Mouse (Mus musculus): Measurements from ENCODE around the gene Sv2a.
"Not testable (repeated sequence)": the region's sequence is repeated elsewhere in the genome, so short reads cannot be mapped to it uniquely, and the experiment has no call there.

Sv2a gene

DNA sequence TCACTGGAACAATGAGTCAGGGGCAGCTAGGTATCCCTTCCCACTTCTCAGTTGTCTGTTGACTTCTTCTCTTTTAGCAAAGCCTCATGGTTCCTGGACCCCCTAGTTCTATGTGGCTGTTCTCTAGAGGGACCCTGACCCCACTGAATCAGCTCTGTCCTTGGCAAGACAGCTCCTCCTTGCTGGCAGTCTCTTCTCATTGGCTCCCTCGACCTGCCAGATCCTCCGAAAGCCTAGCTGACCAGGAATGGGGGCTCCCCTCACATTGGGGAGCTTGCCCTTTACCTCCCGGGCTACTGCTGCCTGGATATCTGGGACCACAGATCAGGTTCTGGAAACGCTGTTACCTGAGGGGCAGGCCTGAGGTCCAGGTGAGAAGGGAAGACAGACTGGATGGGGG, 10.7 kb upstream of the Sv2a start:
- CTCF ChIA-PET, result interaction anchor here in 2 of 4 experiments (0.6 to 1.0 kb wide), 4 partner anchors 8 to 79 kb away, joined by 3 read pairs; no protein-coding TSS in a partner anchor
- POLR2A ChIA-PET, result interaction anchor here (0.6 to 8.1 kb wide), 45 partner anchors 8 to 524 kb away, joined by 3 to 87 read pairs (median 4); partner anchors contain the start of genes Hist2h2ac (in 4 of the 4), Hist2h2be (in 4 of the 4), Mtmr11 (in 3 of the 4) and Bola1 (in 2 of the 4)

DNA sequence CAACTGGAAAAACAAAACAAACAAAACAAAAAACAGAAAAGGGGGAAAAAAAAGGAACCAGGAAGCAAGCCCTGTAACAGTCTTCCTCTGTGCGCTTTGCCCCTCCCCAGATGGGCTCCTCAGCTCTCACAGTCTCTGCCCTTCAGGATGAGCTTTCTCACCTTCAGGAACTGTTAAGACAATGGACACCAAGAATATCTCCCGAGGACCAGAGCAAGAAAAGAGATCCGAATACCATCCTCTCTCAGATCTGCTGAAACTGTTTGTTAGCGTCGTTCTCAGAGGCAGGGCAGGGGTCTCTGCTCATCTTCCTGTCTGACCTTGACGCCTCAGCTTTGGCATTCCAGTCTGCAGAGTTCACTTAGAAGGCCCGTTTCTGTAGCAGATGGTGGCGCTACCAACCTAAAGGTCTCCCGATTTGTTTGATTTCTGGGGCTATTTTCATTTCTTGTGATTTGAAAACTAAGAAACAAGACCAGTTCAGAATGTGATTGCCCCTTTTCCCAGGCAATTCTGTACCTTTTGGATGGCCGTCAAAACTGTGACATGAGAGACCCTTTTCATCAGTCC, 9.9 kb upstream of the Sv2a start:
- ChIA-PET CTCF (interaction anchor here in 2 of 4 experiments (0.6 to 1.0 kb wide), 4 partner anchors 9 to 105 kb away, joined by 3 read pairs; no protein-coding TSS in a partner anchor), POLR2A (interaction anchor here (0.6 to 8.1 kb wide), 48 partner anchors 9 to 525 kb away, joined by 3 to 87 read pairs (median 4); partner anchors contain the start of genes Hist2h2ac (in 4 of the 4), Hist2h2be (in 4 of the 4), Mtmr11 (in 3 of the 4) and Sv2a (in 3 of the 4))

DNA sequence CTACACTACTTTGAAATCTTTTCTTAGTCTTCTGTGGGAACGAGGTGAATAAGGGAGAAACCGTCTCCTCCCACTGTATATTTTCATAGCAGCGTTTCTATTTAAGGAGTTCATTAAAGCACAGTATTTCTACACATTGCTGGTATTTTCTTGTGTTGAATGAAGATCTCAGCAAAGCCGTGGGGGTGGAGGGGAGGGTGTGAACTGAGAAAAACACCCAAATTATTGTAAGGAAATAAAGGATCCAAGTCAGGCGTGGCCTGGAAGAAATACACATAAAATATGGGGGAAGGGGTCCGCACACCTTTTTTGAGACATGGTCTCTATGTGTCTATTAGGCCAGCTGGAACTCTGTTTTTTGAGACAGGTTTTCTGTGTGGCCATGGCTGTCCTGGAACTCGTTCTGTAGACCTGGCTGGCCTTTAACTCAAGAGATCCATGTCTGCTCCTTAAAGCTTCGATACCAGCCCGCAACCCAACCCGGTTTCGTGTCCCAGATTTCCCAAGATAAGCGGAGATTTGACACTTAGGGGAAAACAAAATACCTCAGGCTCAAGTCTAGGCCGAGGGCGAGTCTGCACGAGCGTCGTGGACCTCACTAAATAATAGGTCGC, 9.3 kb upstream of the Sv2a start:
- ChIA-PET CTCF (interaction anchor here in 1 of 4 experiments (0.9 to 1.0 kb wide), 2 partner anchors 80 to 106 kb away, joined by 3 read pairs; no protein-coding TSS in a partner anchor), POLR2A (interaction anchor here (0.8 to 8.1 kb wide), 27 partner anchors 8 to 191 kb away, joined by 3 to 87 read pairs (median 4); partner anchors contain the start of genes Hist2h2ac (in 3 of the 4), Hist2h2be (in 3 of the 4), Mtmr11 (in 3 of the 4) and Bola1 (in 2 of the 4))

DNA sequence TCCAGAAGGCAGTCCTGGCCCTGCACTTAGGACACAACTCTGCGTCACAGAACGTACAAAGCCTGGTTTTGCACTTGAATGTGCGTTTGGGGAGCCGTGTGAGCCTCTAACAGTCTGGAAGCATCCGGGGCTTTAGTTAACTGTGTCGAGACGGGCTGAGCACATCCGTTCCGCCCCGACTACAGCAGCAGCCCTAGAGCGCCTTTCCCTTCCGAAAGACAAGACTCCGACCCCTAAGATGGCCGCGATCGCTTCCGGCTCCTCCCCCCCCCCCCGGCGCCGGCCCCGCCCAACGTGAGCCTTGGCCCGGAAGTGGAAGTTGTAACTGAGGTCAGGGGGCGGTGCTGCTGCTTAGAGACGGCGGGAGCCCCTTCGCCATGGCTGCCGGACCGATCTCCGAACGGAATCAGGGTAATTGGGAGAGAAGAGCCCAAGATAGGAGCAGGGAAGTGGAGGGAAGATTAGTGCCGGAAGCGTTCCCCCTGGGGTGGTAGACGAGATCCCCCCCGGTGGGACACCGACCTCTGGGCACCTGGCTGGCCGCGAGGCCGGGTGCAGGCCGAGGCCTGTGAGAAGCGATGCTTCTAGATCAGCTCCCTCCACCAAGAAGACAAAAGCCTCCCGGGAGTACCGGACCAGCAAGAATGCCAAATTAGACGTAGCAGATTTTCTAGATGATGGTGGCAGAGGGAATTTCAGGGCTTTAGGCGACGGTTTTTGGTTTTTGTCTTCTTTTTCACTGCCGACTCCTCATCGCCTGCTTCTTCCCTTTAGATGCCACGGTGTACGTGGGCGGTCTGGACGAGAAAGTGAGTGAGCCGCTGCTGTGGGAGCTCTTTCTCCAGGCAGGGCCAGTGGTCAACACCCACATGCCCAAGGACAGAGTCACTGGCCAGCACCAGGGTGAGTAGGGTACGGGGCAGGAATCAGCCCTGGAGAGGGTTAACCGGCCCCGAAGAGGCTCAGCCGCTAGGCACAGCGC, 8.5 kb upstream of the Sv2a start, which contains the start of gene Sf3b4:
TSS of gene Sf3b4 (plus strand) at position 136 of the 982 bp plus-strand sequence.
- ChIA-PET CTCF (interaction anchor here in 1 of 4 experiments (0.6 kb wide), 1 partner anchor 209 kb away, joined by 3 read pairs; no protein-coding TSS in a partner anchor), POLR2A (interaction anchor here (0.6 to 8.1 kb wide), 28 partner anchors 9 to 471 kb away, joined by 3 to 87 read pairs (median 4); partner anchors contain the start of genes Hist2h2ac (in 3 of the 4), Hist2h2be (in 3 of the 4), Bola1 (in 2 of the 4) and Hist2h2ab (in 2 of the 4))

DNA sequence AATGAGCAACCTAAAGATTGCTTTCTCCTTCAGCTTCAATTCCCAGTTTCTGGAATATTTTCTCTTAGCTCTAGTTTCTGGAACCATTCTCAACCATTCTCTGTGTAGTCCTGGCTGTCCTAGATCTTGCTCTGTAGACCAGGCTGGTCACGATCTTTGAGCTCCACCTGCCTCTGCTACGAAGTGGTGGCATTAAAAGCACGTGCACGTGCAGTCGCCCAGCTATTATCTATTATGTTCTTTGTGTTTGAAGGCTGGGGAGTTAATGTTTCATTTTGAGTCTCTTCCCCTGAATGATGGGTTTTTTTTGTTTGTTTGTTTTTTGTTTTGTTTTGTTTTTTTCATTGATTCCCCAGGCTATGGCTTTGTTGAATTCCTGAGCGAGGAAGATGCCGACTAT, 7.8 kb upstream of the Sv2a start:
- CTCF ChIA-PET, result no interaction called here
- POLR2A ChIA-PET, result interaction anchor here (0.6 to 8.1 kb wide), 28 partner anchors 8 to 471 kb away, joined by 3 to 87 read pairs (median 4); partner anchors contain the start of genes Hist2h2ac (in 3 of the 4), Hist2h2be (in 3 of the 4), Bola1 (in 2 of the 4) and Hist2h2ab (in 2 of the 4)

DNA sequence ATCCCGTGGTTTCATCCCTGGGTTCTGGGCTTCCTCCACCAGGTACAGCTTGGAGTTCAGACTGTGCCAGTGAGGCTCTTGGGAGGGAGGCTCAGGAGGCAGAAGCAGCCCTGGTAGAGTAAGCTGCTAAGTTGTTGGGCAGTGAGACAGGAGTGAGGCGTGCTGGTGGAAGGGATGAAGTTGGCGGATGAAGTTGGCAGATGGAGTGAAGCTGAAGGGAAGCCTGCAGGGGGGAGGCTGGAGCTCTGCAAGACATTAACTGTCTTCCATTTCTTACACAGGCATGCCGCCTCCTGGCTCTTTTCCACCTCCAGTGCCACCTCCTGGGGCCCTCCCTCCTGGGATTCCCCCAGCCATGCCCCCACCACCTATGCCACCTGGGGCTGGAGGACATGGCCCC, 6.9 kb upstream of the Sv2a start:
- CTCF ChIA-PET, result not testable (repeated sequence)
- POLR2A ChIA-PET, result interaction anchor here in 3 of 4 experiments (0.6 to 8.1 kb wide), 25 partner anchors 10 to 500 kb away, joined by 3 to 87 read pairs (median 5); partner anchors contain the start of genes Bola1 (in 2 of the 3), Hist2h2ab (in 2 of the 3), Hist2h2ac (in 2 of the 3) and Hist2h2bb (in 2 of the 3)

DNA sequence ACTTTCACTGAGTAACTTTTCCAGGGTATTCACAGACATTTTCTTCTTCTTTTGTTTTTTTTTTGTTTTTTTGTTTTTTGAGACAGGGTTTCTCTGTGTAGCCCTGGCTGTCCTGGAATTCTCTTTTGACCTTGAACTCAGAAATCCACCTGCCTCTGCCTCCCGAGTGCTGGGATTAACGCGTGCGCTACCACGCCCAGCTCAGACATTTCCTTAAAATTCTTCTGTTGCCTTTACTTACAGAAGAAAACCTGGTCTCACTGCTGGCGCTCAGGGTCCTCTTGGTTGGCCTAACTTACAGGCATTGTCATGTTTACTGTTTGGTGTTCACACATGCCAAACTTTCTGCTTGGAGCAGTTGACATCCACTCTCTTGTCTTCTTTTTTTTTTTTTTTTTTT, 5.7 kb upstream of the Sv2a start:
- CTCF ChIA-PET, result interaction anchor here in 1 of 4 experiments (0.6 to 0.7 kb wide), 7 partner anchors 8 to 881 kb away, joined by 3 to 4 read pairs (median 3); no protein-coding TSS in a partner anchor
- POLR2A ChIA-PET, result interaction anchor here (0.6 to 8.1 kb wide), 39 partner anchors 9 to 873 kb away, joined by 3 to 87 read pairs (median 4); partner anchors contain the start of genes Hist2h2ac (in 3 of the 4), Hist2h2be (in 3 of the 4), Bola1 (in 2 of the 4) and Hist2h2ab (in 2 of the 4)

DNA sequence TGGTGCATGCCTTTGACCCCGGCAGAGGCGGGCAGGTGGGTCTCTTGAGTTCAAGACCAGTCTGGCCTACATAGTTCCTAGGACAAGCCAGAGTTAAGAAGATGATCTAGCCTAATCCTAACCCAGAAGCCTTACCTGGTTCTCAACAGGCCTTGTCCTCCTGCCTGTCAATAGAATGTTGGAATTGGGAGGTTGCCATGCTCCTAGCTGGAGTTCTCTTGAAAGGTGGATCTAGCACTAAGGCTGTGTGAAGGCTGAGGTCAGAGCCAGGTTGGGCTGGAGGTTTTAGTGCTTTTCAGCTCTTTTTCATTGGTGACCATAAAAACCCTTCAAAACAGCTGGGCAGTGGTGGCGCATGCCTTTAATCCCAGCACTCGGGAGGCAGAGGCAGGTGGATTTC, 2.5 kb upstream of the Sv2a start:
- POLR2A ChIA-PET, result interaction anchor here in 2 of 4 experiments (1.1 to 3.5 kb wide), 8 partner anchors 13 to 42 kb away, joined by 3 to 14 read pairs (median 5); partner anchors contain the start of genes Bola1 (in 2 of the 2), Hist2h2ab (in 2 of the 2), Hist2h2ac (in 2 of the 2) and Hist2h2be (in 2 of the 2)
- CTCF ChIA-PET, result no interaction called here

DNA sequence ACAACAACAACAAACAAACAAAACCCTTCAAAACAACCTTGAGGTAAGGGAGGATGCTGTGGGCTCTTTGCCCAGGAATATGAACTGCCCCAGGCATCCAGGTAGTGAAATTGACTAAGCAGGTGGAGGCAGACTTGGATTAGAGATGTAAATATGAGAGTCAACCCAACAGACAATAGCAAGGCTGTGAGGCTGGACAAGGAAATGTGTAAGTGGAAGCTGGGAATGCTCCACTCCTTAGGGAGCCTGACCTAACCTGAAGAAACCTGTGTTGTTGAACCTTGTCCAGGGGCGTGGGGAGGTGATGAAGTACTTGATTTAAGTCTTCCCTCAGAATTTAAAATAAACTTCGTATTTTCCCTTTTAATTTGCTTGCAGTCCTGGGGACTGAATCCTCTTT, 2.0 kb upstream of the Sv2a start:
- ChIA-PET POLR2A (interaction anchor here in 2 of 4 experiments (0.8 to 3.5 kb wide), 7 partner anchors 8 to 41 kb away, joined by 4 to 14 read pairs (median 5); partner anchors contain the start of genes Bola1 (in 2 of the 2), Hist2h2ab (in 2 of the 2), Hist2h2ac (in 2 of the 2) and Hist2h2be (in 2 of the 2)), CTCF (no interaction called here)

DNA sequence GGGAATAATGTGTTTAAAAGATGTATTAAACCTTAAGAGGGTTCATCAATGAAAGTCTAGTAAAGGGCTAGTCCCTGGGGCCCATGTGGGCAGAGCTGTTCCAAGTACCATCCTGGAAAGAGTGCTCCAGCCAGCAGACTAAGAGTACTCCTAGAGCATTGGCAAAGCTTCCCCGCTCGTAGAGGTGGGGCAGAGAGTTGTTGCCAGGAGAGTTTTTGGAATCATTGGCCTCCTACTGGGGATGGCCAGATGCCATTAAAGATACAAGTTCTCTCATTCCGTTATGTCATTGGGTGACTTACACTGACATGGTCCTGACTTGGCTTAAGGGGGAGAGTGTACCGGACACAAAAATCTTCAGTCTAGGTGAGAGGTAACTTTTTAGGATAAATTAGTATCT, 1.4 kb upstream of the Sv2a start:
- POLR2A ChIA-PET, result interaction anchor here in 3 of 4 experiments (0.6 to 3.5 kb wide), 8 partner anchors 8 to 41 kb away, joined by 4 to 14 read pairs (median 5); partner anchors contain the start of genes Bola1 (in 2 of the 3), Hist2h2ab (in 2 of the 3), Hist2h2ac (in 2 of the 3) and Hist2h2be (in 2 of the 3)
- CTCF ChIA-PET, result no interaction called here

DNA sequence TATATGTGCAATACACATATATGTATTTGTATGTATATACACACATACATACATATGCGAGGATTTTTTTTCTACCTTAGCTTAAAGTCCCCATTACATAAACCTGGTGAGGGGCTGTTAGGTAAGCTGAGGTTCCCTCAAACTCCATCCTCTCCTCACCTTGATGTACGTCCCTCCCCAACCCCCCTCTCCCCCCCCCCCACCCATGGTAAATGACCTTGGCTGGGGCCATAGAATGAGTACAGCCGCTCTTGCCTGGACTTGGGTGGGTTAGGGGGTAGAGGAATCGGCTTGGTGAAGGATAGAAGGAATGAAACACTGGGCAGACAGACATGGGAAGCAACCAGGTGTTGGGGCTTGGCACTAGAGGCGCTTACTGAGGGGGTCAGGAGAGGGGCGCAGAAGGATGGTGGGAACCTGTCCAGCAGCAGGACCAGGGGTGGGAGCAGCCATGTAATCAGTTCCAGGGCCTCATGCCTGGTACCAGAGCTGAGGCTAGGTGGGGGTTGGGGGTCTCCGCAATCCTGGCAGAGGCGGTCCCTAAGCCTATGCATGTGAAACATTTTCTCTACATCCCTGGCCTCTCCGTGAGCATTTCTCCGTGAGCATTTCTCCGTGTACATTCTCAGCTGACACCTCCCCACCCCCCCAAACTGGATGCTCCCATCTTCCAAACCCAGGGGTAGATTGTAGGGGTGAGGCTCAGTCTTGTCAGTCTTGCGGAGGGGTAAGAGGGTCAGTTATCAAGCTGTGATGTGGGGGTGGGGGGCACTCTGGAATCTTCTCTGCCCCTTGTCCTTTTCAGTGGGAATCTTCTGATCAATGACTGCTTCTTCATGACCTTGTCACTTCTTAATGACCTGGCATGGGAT, 795 bp downstream of the Sv2a start:
- CTCF ChIA-PET, result no interaction called here
- POLR2A ChIA-PET, result interaction anchor here (0.5 to 4.6 kb wide), 15 partner anchors 9 to 594 kb away, joined by 3 to 24 read pairs (median 4); partner anchors contain the start of genes Bola1 (in 1 of the 4), Hist2h2ab (in 1 of the 4), Mtmr11 (in 1 of the 4) and Sf3b4 (in 1 of the 4)

DNA sequence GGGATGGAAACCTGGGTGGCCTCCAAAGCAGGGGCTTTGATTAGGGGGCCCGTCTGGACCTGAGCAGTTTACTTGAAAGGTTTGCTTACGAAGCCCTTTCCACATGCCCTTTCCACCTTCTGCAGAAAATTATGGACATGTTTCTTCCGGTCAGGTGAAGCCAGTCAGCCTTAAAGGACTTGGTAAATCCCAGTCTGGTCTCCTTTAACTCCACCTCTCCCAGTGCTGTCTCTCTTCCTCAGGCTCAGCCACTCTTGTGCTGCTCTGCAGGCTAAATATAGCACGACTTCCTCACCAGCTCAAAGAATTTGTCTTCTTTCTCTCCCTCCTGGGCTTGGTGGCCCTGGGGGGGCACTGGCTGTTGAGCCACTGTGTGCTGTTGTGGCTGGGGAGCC, 1.4 kb downstream of the Sv2a start:
- ChIA-PET CTCF (no interaction called here), POLR2A (interaction anchor here (0.5 to 4.6 kb wide), 12 partner anchors 9 to 593 kb away, joined by 3 to 24 read pairs (median 6); partner anchors contain the start of genes Bola1 (in 2 of the 4), Hist2h2ab (in 2 of the 4) and Hist2h4 (in 1 of the 4))

DNA sequence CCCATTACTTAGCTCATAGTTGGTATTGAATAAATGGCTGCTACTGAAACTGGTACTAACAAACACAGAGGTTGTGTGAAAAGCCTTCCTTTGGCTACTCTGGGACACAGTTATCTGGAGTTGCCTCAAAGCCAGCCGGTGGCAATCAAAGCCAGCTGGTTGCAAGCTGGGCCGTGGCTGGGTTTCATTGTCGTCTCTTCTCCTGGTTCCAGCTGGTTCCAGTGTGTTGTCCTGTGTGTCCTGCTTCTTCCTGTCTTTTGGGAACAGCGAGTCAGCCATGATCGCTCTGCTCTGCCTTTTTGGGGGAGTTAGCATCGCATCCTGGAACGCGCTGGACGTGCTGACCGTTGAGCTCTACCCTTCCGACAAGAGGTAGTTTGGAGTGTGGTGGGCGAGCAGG, 12.0 kb downstream of the Sv2a start:
- POLR2A ChIA-PET, result interaction anchor here (0.6 to 2.8 kb wide), 38 partner anchors 9 to 204 kb away, joined by 3 to 26 read pairs (median 4); partner anchors contain the start of genes Hist2h2ac (in 4 of the 4), Hist2h2be (in 4 of the 4), Bola1 (in 2 of the 4) and Hist2h2ab (in 2 of the 4)
- CTCF ChIA-PET, result interaction anchor here in 1 of 4 experiments (1.1 to 2.0 kb wide), 6 partner anchors 9 to 112 kb away, joined by 3 to 10 read pairs (median 4); no protein-coding TSS in a partner anchor

DNA sequence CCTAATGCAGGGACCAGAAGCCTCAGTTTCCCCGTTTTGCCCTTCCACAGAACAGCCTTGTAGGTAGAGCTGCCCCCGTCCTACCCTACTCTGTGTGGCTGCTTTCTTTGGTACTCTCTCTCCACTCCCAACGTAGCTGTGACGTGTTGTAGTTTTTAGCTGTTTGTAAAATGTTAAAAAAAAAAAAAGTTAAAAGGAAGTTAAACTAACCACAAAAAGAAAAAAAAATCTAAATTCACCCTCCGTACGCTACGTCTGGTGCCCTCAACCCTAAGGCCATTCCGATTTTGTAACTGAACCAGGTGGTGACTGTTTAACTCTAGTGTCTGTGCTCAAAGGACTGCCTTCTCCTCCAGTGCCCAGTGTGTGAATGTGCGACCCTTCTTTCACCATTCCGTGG, 14.0 kb downstream of the Sv2a start:
- ChIA-PET CTCF (no interaction called here), POLR2A (interaction anchor here in 3 of 4 experiments (0.6 to 5.8 kb wide), 9 partner anchors 12 to 269 kb away, joined by 3 to 207 read pairs (median 21); partner anchors contain the start of genes Bola1 (in 1 of the 3), Hist2h2ab (in 1 of the 3), Hist2h2ac (in 1 of the 3) and Hist2h2bb (in 1 of the 3))

DNA sequence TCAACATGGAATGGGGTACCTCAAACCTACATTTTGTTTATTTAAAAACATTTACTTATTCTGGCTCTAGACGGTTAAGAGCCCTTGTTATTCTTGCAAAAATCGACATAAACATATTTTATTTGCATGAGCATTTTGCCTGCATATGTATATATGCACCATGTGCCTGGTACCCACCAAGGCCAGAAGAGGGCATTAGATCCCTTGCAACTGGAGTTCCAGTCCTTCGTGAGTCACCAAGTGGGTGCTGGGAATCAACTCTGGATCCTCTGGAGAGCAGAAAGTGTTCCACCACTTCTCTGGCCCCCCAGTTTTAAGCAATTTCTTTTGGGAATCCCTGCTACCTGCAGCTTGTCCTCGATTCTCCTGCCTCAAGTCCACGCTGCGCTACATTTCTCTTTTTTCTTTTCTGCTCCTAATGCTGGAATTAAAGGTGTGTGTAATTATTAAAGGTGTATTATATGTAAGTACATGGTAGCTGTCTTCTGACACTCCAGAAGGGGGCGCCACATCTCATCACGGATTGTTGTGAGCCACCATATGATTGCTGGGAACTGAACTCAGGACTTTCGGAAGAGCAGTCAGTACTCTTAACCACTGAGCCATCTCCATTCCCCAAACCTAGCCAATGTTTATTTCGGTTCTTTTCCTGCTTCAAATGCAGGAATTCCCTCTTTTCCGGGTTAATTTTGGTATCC, 14.8 kb downstream of the Sv2a start:
- ChIA-PET POLR2A (interaction anchor here (0.6 to 5.8 kb wide), 63 partner anchors 8 to 522 kb away, joined by 3 to 207 read pairs (median 5); partner anchors contain the start of genes Bola1 (in 4 of the 4), Hist2h2ab (in 4 of the 4), Hist2h2ac (in 4 of the 4) and Hist2h2be (in 4 of the 4)), CTCF (interaction anchor here (0.5 to 4.5 kb wide), 12 partner anchors 12 to 475 kb away, joined by 3 to 52 read pairs (median 6); partner anchors contain the start of genes Bola1 (in 1 of the 4) and Hist2h2ab (in 1 of the 4))
